Mouse (Mus musculus): ENCODE data around the gene Cnot3. TPM values are rescaled to one million over a fixed set of nuclear protein-coding genes. Genes with fewer than 3 reads are reported as not detected.

Cnot3 gene
- polyA plus RNA-seq, 1 experiment: 87.1 TPM

GRCm38 (mm10) chr7:3666921-3667391 is 21.9 kb downstream of the Cnot3 start:
- Histone ChIP-seq H3K36me3 (ENCODE audit: control insufficient read depth, insufficient read depth) (no peaks in the 10 kb centered on the region), H3ac (ENCODE audit: control insufficient read depth, insufficient read length, low read depth) (peak overlapping the region; percentile 6), H3K79me3 (ENCODE audit: low read depth) (peaks cover 8% of the 10 kb centered on the region), H3K27me3 (ENCODE audit: control insufficient read depth, insufficient read depth, insufficient read length) (no peaks in the 10 kb centered on the region), H3K79me2 (ENCODE audit: control insufficient read depth, insufficient read depth) (peaks cover 18% of the 10 kb centered on the region), H3K4me3 (ENCODE audit: insufficient read depth, poor library complexity, severe bottlenecking) (no peak overlapping the region)
- TF ChIP-seq FOSL1 (IDR thresholded peaks at IDR 0.05; ENCODE audit: insufficient read depth, low read length, poor library complexity, severe bottlenecking) (no peak), CEBPB (IDR thresholded peaks at IDR 0.05; ENCODE audit: low read depth) (no peak), CTCF (IDR thresholded peaks at IDR 0.05; ENCODE audit: control insufficient read depth, insufficient read depth, insufficient read length) (no peak), MYOG (IDR thresholded peaks at IDR 0.05; ENCODE audit: control insufficient read depth, extremely low read depth, insufficient read length) (no peak), MYOD1 (IDR thresholded peaks at IDR 0.05; ENCODE audit: control insufficient read depth, insufficient read length, low read depth) (no peak), MAX (IDR thresholded peaks at IDR 0.05) (no peak), USF1 (IDR thresholded peaks at IDR 0.05; ENCODE audit: low read depth) (no peak)

- no peaks in the 10 kb centered on the region for H3K79me2 ChIP-seq (ENCODE audit: control insufficient read depth, insufficient read depth)
- no peaks in the 10 kb centered on the region for H3K27me3 ChIP-seq (ENCODE audit: control insufficient read depth, insufficient read depth, insufficient read length)
- TF ChIP-seq CTCF (IDR thresholded peaks at IDR 0.05; ENCODE audit: control insufficient read depth, insufficient read depth, insufficient read length): peak; percentile 86
- no peak for TF ChIP-seq MYOD1 (IDR thresholded peaks at IDR 0.05; ENCODE audit: control insufficient read depth, insufficient read length, low read depth)
- H3ac ChIP-seq (ENCODE audit: control insufficient read depth, insufficient read length, low read depth): no peak overlapping the region
- H3K36me3 ChIP-seq (ENCODE audit: control insufficient read depth, insufficient read depth): no peaks in the 10 kb centered on the region
- H3K79me3 ChIP-seq (ENCODE audit: low read depth): no peaks in the 10 kb centered on the region
- no peak overlapping the region for H3K4me3 ChIP-seq (ENCODE audit: insufficient read depth, poor library complexity, severe bottlenecking)
These were observed 29.6 kb downstream of the Cnot3 start for GRCm38 (mm10) chr7:3674507-3675227.

GRCm38 (mm10) chr7:3675228-3675548 is 30.1 kb downstream of the Cnot3 start:
- TF ChIP-seq USF1 (IDR thresholded peaks at IDR 0.05; ENCODE audit: low read depth) (no peak), CTCF (IDR thresholded peaks at IDR 0.05; ENCODE audit: control insufficient read depth, insufficient read depth, insufficient read length) (no peak), MAX (IDR thresholded peaks at IDR 0.05) (no peak), CEBPB (IDR thresholded peaks at IDR 0.05; ENCODE audit: low read depth) (no peak), MYOD1 (IDR thresholded peaks at IDR 0.05; ENCODE audit: control insufficient read depth, insufficient read length, low read depth) (no peak), FOSL1 (IDR thresholded peaks at IDR 0.05; ENCODE audit: insufficient read depth, low read length, poor library complexity, severe bottlenecking) (no peak), MYOG (IDR thresholded peaks at IDR 0.05; ENCODE audit: control insufficient read depth, extremely low read depth, insufficient read length) (no peak)
- no peaks in the 10 kb centered on the region for H3K27me3 ChIP-seq (ENCODE audit: control insufficient read depth, insufficient read depth, insufficient read length)
- H3K36me3 ChIP-seq (ENCODE audit: control insufficient read depth, insufficient read depth): no peaks in the 10 kb centered on the region
- no peaks in the 10 kb centered on the region for H3K79me3 ChIP-seq (ENCODE audit: low read depth)
- H3K4me3 ChIP-seq (ENCODE audit: insufficient read depth, poor library complexity, severe bottlenecking): no peak overlapping the region
- H3K79me2 ChIP-seq (ENCODE audit: control insufficient read depth, insufficient read depth): no peaks in the 10 kb centered on the region
- no peak overlapping the region for H3ac ChIP-seq (ENCODE audit: control insufficient read depth, insufficient read length, low read depth)

- TF ChIP-seq MYOD1 (IDR thresholded peaks at IDR 0.05; ENCODE audit: control insufficient read depth, insufficient read length, low read depth) (no peak), MAX (IDR thresholded peaks at IDR 0.05) (no peak), CTCF (IDR thresholded peaks at IDR 0.05; ENCODE audit: control insufficient read depth, insufficient read depth, insufficient read length) (no peak), CEBPB (IDR thresholded peaks at IDR 0.05; ENCODE audit: low read depth) (no peak), MYOG (IDR thresholded peaks at IDR 0.05; ENCODE audit: control insufficient read depth, extremely low read depth, insufficient read length) (no peak), USF1 (IDR thresholded peaks at IDR 0.05; ENCODE audit: low read depth) (no peak), FOSL1 (IDR thresholded peaks at IDR 0.05; ENCODE audit: insufficient read depth, low read length, poor library complexity, severe bottlenecking) (no peak)
These were observed 31.3 kb downstream of the Cnot3 start for GRCm38 (mm10) chr7:3676371-3676770.

GRCm38 (mm10) chr7:3677342-3677741 is 32.3 kb downstream of the Cnot3 start, which contains the start of gene Tmc4:
Gene Tmc4, minus strand, starts transcription at chr7:3677553.
- no peak for TF ChIP-seq MAX (IDR thresholded peaks at IDR 0.05)
- no peak for TF ChIP-seq FOSL1 (IDR thresholded peaks at IDR 0.05; ENCODE audit: insufficient read depth, low read length, poor library complexity, severe bottlenecking)
- no peak for TF ChIP-seq MYOG (IDR thresholded peaks at IDR 0.05; ENCODE audit: control insufficient read depth, extremely low read depth, insufficient read length)
- no peak for TF ChIP-seq USF1 (IDR thresholded peaks at IDR 0.05; ENCODE audit: low read depth)
- no peak for TF ChIP-seq MYOD1 (IDR thresholded peaks at IDR 0.05; ENCODE audit: control insufficient read depth, insufficient read length, low read depth)
- TF ChIP-seq CEBPB (IDR thresholded peaks at IDR 0.05; ENCODE audit: low read depth): no peak
- TF ChIP-seq CTCF (IDR thresholded peaks at IDR 0.05; ENCODE audit: control insufficient read depth, insufficient read depth, insufficient read length): no peak
- Histone ChIP-seq H3K36me3 (ENCODE audit: control insufficient read depth, insufficient read depth) (no peaks in the 10 kb centered on the region), H3K4me3 (ENCODE audit: insufficient read depth, poor library complexity, severe bottlenecking) (no peak within 1 kb of the TSS), H3K79me3 (ENCODE audit: low read depth) (no peaks in the 10 kb centered on the region), H3ac (ENCODE audit: control insufficient read depth, insufficient read length, low read depth) (no peak within 1 kb of the TSS), H3K79me2 (ENCODE audit: control insufficient read depth, insufficient read depth) (no peaks in the 10 kb centered on the region), H3K27me3 (ENCODE audit: control insufficient read depth, insufficient read depth, insufficient read length) (no peaks in the 10 kb centered on the region)

More at GRCm38 (mm10) chr7:3676371-3676770, 31.3 kb downstream of the Cnot3 start:
- H3ac ChIP-seq (ENCODE audit: control insufficient read depth, insufficient read length, low read depth): no peak overlapping the region
- H3K27me3 ChIP-seq (ENCODE audit: control insufficient read depth, insufficient read depth, insufficient read length): no peaks in the 10 kb centered on the region
- no peaks in the 10 kb centered on the region for H3K79me2 ChIP-seq (ENCODE audit: control insufficient read depth, insufficient read depth)
- no peak overlapping the region for H3K4me3 ChIP-seq (ENCODE audit: insufficient read depth, poor library complexity, severe bottlenecking)
- no peaks in the 10 kb centered on the region for H3K79me3 ChIP-seq (ENCODE audit: low read depth)
- no peaks in the 10 kb centered on the region for H3K36me3 ChIP-seq (ENCODE audit: control insufficient read depth, insufficient read depth)

Data from C2C12 (cell line).